Mouse (Mus musculus): ENCODE measurements around the gene Rbx1. TPM values are rescaled to one million over a fixed set of nuclear protein-coding genes. Genes with fewer than 3 reads are reported as not detected.

The Rbx1 gene
- polyA plus RNA-seq, 1 experiment, result 175 TPM

GRCm38 (mm10) chr15:81515221-81515620, 49.1 kb downstream of the Rbx1 start:
- TF ChIP-seq CTCF (IDR thresholded peaks at IDR 0.05; ENCODE audit: extremely low read depth, insufficient read depth, low read length) (no peak), POLR2A (IDR thresholded peaks at IDR 0.05; ENCODE audit: extremely low read depth, insufficient read depth, low read length) (no peak)
- no peaks in the 10 kb centered on the region for H3K4me1 ChIP-seq (ENCODE audit: control insufficient read depth, insufficient read depth, low read length)
- H3K27ac ChIP-seq (ENCODE audit: insufficient read depth, low read length), result no peak overlapping the region
- no peak overlapping the region for H3K4me3 ChIP-seq (ENCODE audit: insufficient read depth, low read length)

- TF ChIP-seq CTCF (IDR thresholded peaks at IDR 0.05; ENCODE audit: extremely low read depth, insufficient read depth, low read length), result no peak
- TF ChIP-seq POLR2A (IDR thresholded peaks at IDR 0.05; ENCODE audit: extremely low read depth, insufficient read depth, low read length), result no peak
- no peak overlapping the region for H3K27ac ChIP-seq (ENCODE audit: insufficient read depth, low read length)
- H3K4me3 ChIP-seq (ENCODE audit: insufficient read depth, low read length), result no peak overlapping the region
- no peaks in the 10 kb centered on the region for H3K4me1 ChIP-seq (ENCODE audit: control insufficient read depth, insufficient read depth, low read length)
Measured at GRCm38 (mm10) chr15:81518031-81518430, 51.9 kb downstream of the Rbx1 start.

GRCm38 (mm10) chr15:81518761-81519160, 52.7 kb downstream of the Rbx1 start:
- Histone ChIP-seq H3K4me1 (ENCODE audit: control insufficient read depth, insufficient read depth, low read length) (no peaks in the 10 kb centered on the region), H3K4me3 (ENCODE audit: insufficient read depth, low read length) (no peak overlapping the region), H3K27ac (ENCODE audit: insufficient read depth, low read length) (no peak overlapping the region)
- TF ChIP-seq CTCF (IDR thresholded peaks at IDR 0.05; ENCODE audit: extremely low read depth, insufficient read depth, low read length) (no peak), POLR2A (IDR thresholded peaks at IDR 0.05; ENCODE audit: extremely low read depth, insufficient read depth, low read length) (no peak)

GRCm38 (mm10) chr15:81522036-81522751, 56.1 kb downstream of the Rbx1 start:
- Histone ChIP-seq H3K4me1 (ENCODE audit: control insufficient read depth, insufficient read depth, low read length) (no peaks in the 10 kb centered on the region), H3K4me3 (ENCODE audit: insufficient read depth, low read length) (peak overlapping the region; percentile 45), H3K27ac (ENCODE audit: insufficient read depth, low read length) (peak overlapping the region; percentile 83)
- TF ChIP-seq CTCF (IDR thresholded peaks at IDR 0.05; ENCODE audit: extremely low read depth, insufficient read depth, low read length) (no peak), POLR2A (IDR thresholded peaks at IDR 0.05; ENCODE audit: extremely low read depth, insufficient read depth, low read length) (no peak)

- Histone ChIP-seq H3K4me3 (ENCODE audit: insufficient read depth, low read length) (peak overlapping the region; percentile 45), H3K4me1 (ENCODE audit: control insufficient read depth, insufficient read depth, low read length) (no peaks in the 10 kb centered on the region), H3K27ac (ENCODE audit: insufficient read depth, low read length) (peak overlapping the region; percentile 83)
- TF ChIP-seq CTCF (IDR thresholded peaks at IDR 0.05; ENCODE audit: extremely low read depth, insufficient read depth, low read length) (no peak), POLR2A (IDR thresholded peaks at IDR 0.05; ENCODE audit: extremely low read depth, insufficient read depth, low read length) (no peak)
Measured at GRCm38 (mm10) chr15:81522761-81523168, 56.7 kb downstream of the Rbx1 start.

GRCm38 (mm10) chr15:81523169-81523871, 57.2 kb downstream of the Rbx1 start:
- Histone ChIP-seq H3K27ac (ENCODE audit: insufficient read depth, low read length) (peak overlapping the region; percentile 83), H3K4me1 (ENCODE audit: control insufficient read depth, insufficient read depth, low read length) (no peaks in the 10 kb centered on the region), H3K4me3 (ENCODE audit: insufficient read depth, low read length) (peak overlapping the region; percentile 45)
- TF ChIP-seq POLR2A (IDR thresholded peaks at IDR 0.05; ENCODE audit: extremely low read depth, insufficient read depth, low read length), result peak; percentile 84
- no peak for TF ChIP-seq CTCF (IDR thresholded peaks at IDR 0.05; ENCODE audit: extremely low read depth, insufficient read depth, low read length)

GRCm38 (mm10) chr15:81523901-81524300, 57.8 kb downstream of the Rbx1 start:
- TF ChIP-seq CTCF (IDR thresholded peaks at IDR 0.05; ENCODE audit: extremely low read depth, insufficient read depth, low read length) (no peak), POLR2A (IDR thresholded peaks at IDR 0.05; ENCODE audit: extremely low read depth, insufficient read depth, low read length) (no peak)
- H3K4me1 ChIP-seq (ENCODE audit: control insufficient read depth, insufficient read depth, low read length), result no peaks in the 10 kb centered on the region
- peak overlapping the region; percentile 45; the same call in 1 of the 2 replicates for H3K4me3 ChIP-seq (ENCODE audit: insufficient read depth, low read length)
- H3K27ac ChIP-seq (ENCODE audit: insufficient read depth, low read length), result no peak overlapping the region

Other genes starting within 250 kb of the Rbx1 start
- gene Mchr1, start 230.8 kb upstream of the Rbx1 start, polyA plus RNA-seq (2012; rRNA removed), result 21.9 and 22.7 TPM in 2 replicates
- gene Slc25a17, start 105.5 kb upstream of the Rbx1 start, polyA plus RNA-seq (2012; rRNA removed), result 47.7 and 47.9 TPM in 2 replicates
- 72.9 and 78.3 TPM in 2 replicates for gene St13, start 66.2 kb upstream of the Rbx1 start, polyA plus RNA-seq (2012; rRNA removed)
- 9.5 and 10.2 TPM in 2 replicates for gene Xpnpep3, start 66.2 kb upstream of the Rbx1 start, polyA plus RNA-seq (2012; rRNA removed)
- not detected in 2 replicates for gene Dnajb7, start 58.0 kb upstream of the Rbx1 start, polyA plus RNA-seq (2012; rRNA removed)
- gene Ep300, start 119.1 kb downstream of the Rbx1 start, polyA plus RNA-seq (2012; rRNA removed), result 27.5 and 28.8 TPM in 2 replicates
- gene L3mbtl2, start 197.6 kb downstream of the Rbx1 start, polyA plus RNA-seq (2012; rRNA removed), result 29.6 and 32.7 TPM in 2 replicates
- 22.3 and 23.6 TPM in 2 replicates for gene Chadl, start 231.0 kb downstream of the Rbx1 start, polyA plus RNA-seq (2012; rRNA removed)

Data from cortical plate, adult 2 months (tissue).